Mouse (Mus musculus): Measurements from ENCODE around the gene Gm36028.

- TF ChIP-seq CTCF (IDR thresholded peaks at IDR 0.05; ENCODE audit: low read depth, low read length) (no peak), POLR2A (IDR thresholded peaks at IDR 0.05; ENCODE audit: extremely low read depth, insufficient read depth, low read length) (no peak)
Observed at GRCm38 (mm10) chr16:37843740-37844139, 17.2 kb downstream of the Gm36028 start.

All from liver, adult 2 months (tissue).